Mouse (Mus musculus) hindbrain, embryonic 13.5 days (tissue): ENCODE data around the gene Nqo2. TPM values are rescaled to one million over a fixed set of nuclear protein-coding genes. Genes with fewer than 3 reads are reported as not detected.

Source experiments
- ATAC-seq: fragments of 200-750 bp; cut with Nextera tagmentation; 2 replicates; pipeline ENCODE4 v1.8.0; 2017; ENCODE audit warnings: moderate TSS enrichment; ENCODE audit not compliant: low FRiP score
- H3K27ac ChIP-seq: fragments of 300-500 bp; sonication (generic); 2 replicates; pipeline ENCODE4 v1.5.1; 2015; ENCODE audit warnings: inconsistent platforms, mild to moderate bottlenecking, moderate library complexity
- H3K27me3 ChIP-seq: fragments of 300-500 bp; sonication (generic); 2 replicates; pipeline ENCODE4 v1.6.1; 2015; ENCODE audit warnings: mild to moderate bottlenecking, inconsistent platforms
- H3K36me3 ChIP-seq: fragments of 300-500 bp; sonication (generic); 2 replicates; pipeline ENCODE4 v1.6.1; 2015; ENCODE audit warnings: mild to moderate bottlenecking, inconsistent platforms
- H3K4me1 ChIP-seq: fragments of 300-500 bp; sonication (generic); replicated peaks from 2 replicates; pipeline ENCODE4 v1.6.1; 2015; ENCODE audit warnings: inconsistent platforms
- H3K4me2 ChIP-seq: fragments of 300-500 bp; sonication (generic); 2 replicates; pipeline ENCODE4 v1.6.1; 2015; ENCODE audit warnings: inconsistent platforms, mild to moderate bottlenecking, moderate library complexity
- H3K4me3 ChIP-seq: fragments of 300-500 bp; sonication (generic); 2 replicates; pipeline ENCODE4 v1.5.1; 2015; ENCODE audit warnings: mild to moderate bottlenecking, inconsistent platforms
- H3K9ac ChIP-seq: fragments of 300-500 bp; sonication (generic); 2 replicates; pipeline ENCODE4 v1.6.1; 2015; ENCODE audit warnings: mild to moderate bottlenecking, inconsistent platforms
- H3K9me3 ChIP-seq: fragments of 300-500 bp; sonication (generic); 2 replicates; pipeline ENCODE4 v1.6.1; 2016; ENCODE audit warnings: inconsistent platforms
- WGBS: fragments of 180-500 bp; shearing (Covaris S2); methylation state at CpG from one replicate; pipeline ENCODE4 v1.1.7; 2015; 5-methylcytosine and 5-hydroxymethylcytosine counted together
- polyA plus RNA-seq: library from polyadenylated mRNA; unstranded; fragments of >200 nt; fragmentation: Nextera tagmentation; extraction: Ambion mirVana; gene quantifications from 2 replicates; pipeline ENCODE4 v1.2.1, GENCODE M21; 2015

Nqo2 gene
- polyA plus RNA-seq, 1 experiment from 2014 or later: 9.0 TPM

DNA sequence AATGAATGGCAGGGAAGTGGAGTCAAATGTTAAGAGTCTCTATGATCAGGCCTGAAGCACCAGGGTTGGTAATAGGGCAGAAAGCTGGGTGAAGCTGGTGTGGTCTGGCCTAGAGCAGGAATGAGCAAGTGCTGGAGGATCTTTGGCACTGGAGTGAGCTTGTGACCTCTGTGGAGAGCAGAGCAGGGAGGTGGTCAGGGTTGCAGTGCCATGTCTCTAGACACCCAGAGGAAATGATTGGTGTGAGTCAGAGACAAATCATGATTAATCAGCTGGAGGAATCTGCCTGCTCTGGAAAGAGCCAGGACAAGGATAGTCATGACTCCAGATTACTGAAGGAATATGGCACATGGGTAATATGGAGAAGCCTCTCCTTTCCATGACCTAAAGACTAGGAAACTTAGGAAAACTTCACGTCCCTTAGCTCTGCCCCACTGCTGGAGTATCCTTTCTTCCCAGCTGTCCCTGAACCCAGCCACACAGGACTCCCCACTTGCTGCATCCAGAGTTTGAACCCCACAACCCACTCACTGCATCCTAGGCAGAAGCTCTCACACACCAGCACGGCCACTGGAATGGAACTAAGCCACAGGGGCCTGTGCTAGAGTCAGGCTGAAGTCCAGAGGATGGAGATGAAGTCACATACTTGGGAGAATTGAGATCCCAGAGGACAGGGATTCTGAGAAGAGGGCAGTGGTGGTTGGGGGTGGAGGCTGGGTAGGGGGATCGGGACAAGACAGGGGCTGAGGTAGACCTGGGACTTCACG lies 13.0 kb upstream of the Nqo2 start:
- no peak for ATAC-seq
- no peak overlapping the region for H3K4me2 ChIP-seq

DNA sequence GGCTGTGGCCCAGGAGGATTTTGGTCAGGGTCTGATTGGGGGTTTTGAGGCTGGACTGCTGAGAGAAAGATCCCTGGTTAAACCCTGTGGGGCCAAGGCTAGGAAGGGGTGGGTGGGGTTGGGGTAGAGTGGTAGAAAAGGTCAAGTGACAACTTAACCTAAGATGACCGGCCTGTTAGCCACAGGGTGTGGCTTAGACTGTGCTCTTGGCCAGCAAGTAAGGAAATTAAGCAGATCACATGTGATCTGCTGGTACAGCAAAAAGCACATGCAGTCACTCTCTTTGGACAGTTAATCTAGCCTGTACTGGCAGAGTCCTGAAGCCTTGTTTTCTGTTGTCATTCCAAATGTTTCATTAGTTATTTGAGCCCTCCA lies 12.4 kb upstream of the Nqo2 start:
- 78% methylated on average over 1 of the region's 1 CpGs for WGBS
- Histone ChIP-seq H3K4me3 (no peak overlapping the region), H3K4me2 (no peak overlapping the region), H3K27ac (no peak overlapping the region), H3K36me3 (no peaks in the 10 kb centered on the region), H3K9me3 (no peaks in the 10 kb centered on the region), H3K27me3 (no peaks in the 10 kb centered on the region), H3K4me1 (no peaks in the 10 kb centered on the region), H3K9ac (no peak overlapping the region)
- no peak for ATAC-seq

More for the DNA sequence above, 13.0 kb upstream of the Nqo2 start:
- no peak overlapping the region for H3K27ac ChIP-seq
- H3K27me3 ChIP-seq: no peaks in the 10 kb centered on the region
- H3K4me3 ChIP-seq: no peak overlapping the region
- no peaks in the 10 kb centered on the region for H3K9me3 ChIP-seq
- no peaks in the 10 kb centered on the region for H3K36me3 ChIP-seq
- no peaks in the 10 kb centered on the region for H3K4me1 ChIP-seq
- H3K9ac ChIP-seq: no peak overlapping the region
- WGBS: 87% methylated on average over 4 of the region's 4 CpGs

- Histone ChIP-seq H3K27me3 (no peaks in the 10 kb centered on the region), H3K36me3 (no peaks in the 10 kb centered on the region), H3K27ac (no peak overlapping the region), H3K4me2 (no peak overlapping the region), H3K4me1 (no peaks in the 10 kb centered on the region), H3K9ac (no peak overlapping the region), H3K9me3 (no peaks in the 10 kb centered on the region), H3K4me3 (no peak overlapping the region)
- WGBS: 93% methylated on average over 2 of the region's 2 CpGs
- no peak for ATAC-seq
Measured at GRCm38 (mm10) chr13:33952947-33953346, 11.5 kb upstream of the Nqo2 start.

DNA sequence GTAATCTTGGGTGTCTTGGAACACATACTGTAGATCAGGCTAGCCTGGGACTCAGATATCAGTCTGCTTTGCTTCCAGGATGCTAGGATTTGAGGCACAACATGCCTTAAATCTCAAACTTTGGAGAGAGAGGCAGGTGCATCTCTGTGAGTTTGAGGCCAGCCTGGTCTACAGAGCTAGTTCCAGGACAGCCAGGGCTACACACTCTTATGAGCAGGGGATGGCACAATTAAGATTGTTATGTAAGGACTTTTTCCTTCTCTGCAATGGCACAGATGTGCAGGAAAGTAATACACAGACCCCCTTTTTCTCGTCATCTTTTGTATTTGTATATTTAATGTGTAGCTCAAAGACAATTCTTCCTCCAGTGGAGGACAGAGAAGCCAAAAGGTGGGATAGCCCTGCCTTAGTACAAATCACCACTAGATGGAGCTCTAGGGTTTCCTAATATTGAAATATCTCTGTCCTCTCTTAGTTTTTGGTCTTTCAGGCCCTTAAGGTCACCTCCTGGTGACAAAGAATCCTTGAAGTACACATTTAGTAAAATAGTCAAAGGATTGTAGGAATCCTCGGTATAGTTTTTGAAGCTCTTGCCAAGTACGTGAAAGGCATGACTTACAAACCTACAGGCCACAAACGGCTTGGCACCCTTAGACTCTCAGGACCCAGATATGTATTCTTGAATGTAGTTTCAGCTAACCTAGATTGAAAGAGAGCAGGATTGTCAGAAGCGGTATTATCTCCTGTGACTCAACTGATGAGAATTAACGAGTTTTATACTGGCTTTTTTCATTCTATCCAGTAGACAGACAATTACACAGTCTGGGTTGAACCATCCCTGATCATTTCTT lies 7.7 kb upstream of the Nqo2 start:
- H3K4me2 ChIP-seq: no peak overlapping the region
- H3K27ac ChIP-seq: no peak overlapping the region
- no peaks in the 10 kb centered on the region for H3K4me1 ChIP-seq
- ATAC-seq: peak; percentile 66; the same call in 1 of the 2 replicates
- WGBS: 41% methylated on average over 6 of the region's 6 CpGs
- no peaks in the 10 kb centered on the region for H3K27me3 ChIP-seq
- H3K9ac ChIP-seq: no peak overlapping the region
- no peaks in the 10 kb centered on the region for H3K36me3 ChIP-seq
- H3K9me3 ChIP-seq: no peaks in the 10 kb centered on the region
- H3K4me3 ChIP-seq: no peak overlapping the region

DNA sequence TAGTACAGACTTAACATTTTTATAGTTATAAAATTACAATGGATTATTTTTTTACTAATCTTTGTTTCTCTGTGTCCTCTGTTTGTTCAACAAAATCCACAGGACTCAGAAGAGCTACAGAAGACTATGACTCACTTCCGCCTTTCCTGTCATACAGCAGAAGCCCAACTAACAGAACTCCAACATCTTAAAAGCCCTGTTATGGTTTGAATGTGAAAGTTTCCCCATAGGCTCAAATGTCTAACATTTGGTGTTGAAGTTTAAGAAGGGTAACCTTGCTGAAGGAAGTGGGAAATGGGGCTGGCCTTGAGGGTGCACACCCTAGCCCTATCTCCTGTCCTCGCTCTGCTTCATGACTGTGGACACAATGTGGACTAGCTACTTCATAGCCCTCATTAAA lies 4.7 kb upstream of the Nqo2 start:
- Histone ChIP-seq H3K36me3 (no peaks in the 10 kb centered on the region), H3K27ac (no peak overlapping the region)
- WGBS: 93% methylated on average over 2 of the region's 2 CpGs

DNA sequence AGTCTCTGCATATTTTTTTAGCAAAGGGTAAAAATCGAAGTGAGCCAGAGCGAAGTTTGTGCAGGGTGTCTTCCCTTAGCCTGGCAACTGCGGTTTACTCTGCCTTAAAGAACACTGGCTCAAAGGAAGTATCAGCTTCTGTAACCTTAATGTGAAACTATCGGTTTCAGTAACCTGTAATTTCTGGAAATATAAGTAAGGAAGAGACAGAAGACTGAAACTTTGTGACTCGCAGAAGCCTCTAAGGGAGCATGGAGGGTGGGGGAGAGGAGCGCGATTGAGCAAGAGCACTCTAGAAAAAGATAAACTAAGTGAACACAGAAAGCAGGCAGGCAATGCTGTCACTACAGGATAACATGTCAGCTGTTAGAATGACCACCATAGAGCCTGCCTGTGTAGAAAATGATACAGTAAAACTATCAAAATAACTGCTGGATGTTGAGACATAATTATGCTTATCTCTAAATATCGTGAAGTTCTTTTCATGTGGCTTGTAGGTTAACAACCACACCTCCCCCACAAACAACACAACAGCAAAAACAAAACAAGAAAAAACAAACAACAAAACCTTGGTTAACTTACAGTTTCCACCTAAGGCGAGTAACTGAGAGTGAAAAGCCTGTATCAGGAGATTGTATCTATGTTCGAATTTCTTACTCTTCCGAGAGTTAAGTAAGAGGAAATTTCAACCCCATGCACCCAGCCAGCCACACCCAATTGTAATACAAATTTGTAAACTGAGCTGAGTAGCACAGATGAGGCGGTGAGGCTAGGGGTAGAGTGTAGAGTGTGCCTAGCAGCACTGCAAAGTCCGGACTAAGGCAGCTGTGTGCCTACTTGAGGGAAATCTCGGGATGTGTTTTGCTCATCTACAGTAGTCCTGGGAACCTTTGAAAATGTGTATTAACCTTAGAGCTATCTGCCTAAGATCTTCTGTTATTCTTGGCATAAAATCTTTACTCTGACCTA lies 853 bp downstream of the Nqo2 start:
- peak; percentile 30; the same call in 1 of the 2 replicates for ATAC-seq
- Histone ChIP-seq H3K9me3 (no peaks in the 10 kb centered on the region), H3K4me2 (peak overlapping the region; percentile 68), H3K27ac (peak overlapping the region; percentile 82), H3K27me3 (no peaks in the 10 kb centered on the region), H3K4me3 (peak overlapping the region; percentile 53), H3K36me3 (no peaks in the 10 kb centered on the region), H3K4me1 (peaks cover 7% of the 10 kb centered on the region; the same call in 1 of the 2 replicates), H3K9ac (peak overlapping the region; percentile 75)
- 20% methylated on average over 14 of the region's 14 CpGs for WGBS

More for the DNA sequence above, 4.7 kb upstream of the Nqo2 start:
- H3K4me2 ChIP-seq: no peak overlapping the region
- ATAC-seq: no peak
- H3K4me3 ChIP-seq: no peak overlapping the region
- no peaks in the 10 kb centered on the region for H3K4me1 ChIP-seq
- no peaks in the 10 kb centered on the region for H3K27me3 ChIP-seq
- no peak overlapping the region for H3K9ac ChIP-seq
- H3K9me3 ChIP-seq: no peaks in the 10 kb centered on the region

GRCm38 (mm10) chr13:33966025-33966412 lies 1.5 kb downstream of the Nqo2 start:
- H3K9me3 ChIP-seq: no peaks in the 10 kb centered on the region
- peaks cover 7% of the 10 kb centered on the region; the same call in 1 of the 2 replicates for H3K4me1 ChIP-seq
- ATAC-seq: no peak
- H3K27me3 ChIP-seq: no peaks in the 10 kb centered on the region
- no peaks in the 10 kb centered on the region for H3K36me3 ChIP-seq
- H3K4me2 ChIP-seq: peak overlapping the region; percentile 68; the same call in 1 of the 2 replicates
- H3K9ac ChIP-seq: no peak overlapping the region
- H3K27ac ChIP-seq: no peak overlapping the region
- H3K4me3 ChIP-seq: no peak overlapping the region
- WGBS: 73% methylated on average over 4 of the region's 4 CpGs

GRCm38 (mm10) chr13:33966574-33966973 lies 2.1 kb downstream of the Nqo2 start:
- no peak overlapping the region for H3K4me2 ChIP-seq
- H3K9me3 ChIP-seq: no peaks in the 10 kb centered on the region
- no peaks in the 10 kb centered on the region for H3K27me3 ChIP-seq
- H3K9ac ChIP-seq: no peak overlapping the region
- ATAC-seq: no peak
- no peak overlapping the region for H3K27ac ChIP-seq
- H3K4me1 ChIP-seq: peaks cover 7% of the 10 kb centered on the region; the same call in 1 of the 2 replicates
- H3K4me3 ChIP-seq: no peak overlapping the region
- H3K36me3 ChIP-seq: no peaks in the 10 kb centered on the region

DNA sequence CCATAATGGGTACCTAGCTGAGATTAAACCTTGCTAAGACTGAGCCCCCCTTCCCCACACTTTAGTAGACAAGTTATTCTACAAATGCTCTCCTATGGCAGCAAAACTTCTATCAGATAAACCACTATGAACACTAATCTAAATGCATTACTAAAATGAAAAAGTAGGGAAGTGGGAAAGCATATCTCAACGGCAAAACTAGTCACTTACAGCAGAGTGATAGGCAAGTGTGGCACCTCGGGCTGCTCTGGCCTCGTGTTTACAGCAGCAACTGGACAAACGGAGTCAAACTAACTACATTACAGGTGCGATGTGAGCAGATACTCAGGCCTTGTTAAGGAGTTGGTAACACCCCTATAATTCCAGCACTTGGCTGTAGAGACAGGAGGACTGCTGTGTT lies 25.1 kb downstream of the Nqo2 start:
- Histone ChIP-seq H3K4me1 (no peaks in the 10 kb centered on the region), H3K9me3 (no peaks in the 10 kb centered on the region), H3K4me3 (no peak overlapping the region), H3K36me3 (peaks cover 22% of the 10 kb centered on the region), H3K27ac (no peak overlapping the region), H3K4me2 (no peak overlapping the region), H3K27me3 (no peaks in the 10 kb centered on the region), H3K9ac (no peak overlapping the region)
- no peak for ATAC-seq
- 85% methylated on average over 5 of the region's 5 CpGs for WGBS

- ATAC-seq: 0 out of 2 replicates have a peak, but pooled peaks have one; percentile 21
- Histone ChIP-seq H3K27me3 (no peaks in the 10 kb centered on the region), H3K36me3 (peaks cover 13% of the 10 kb centered on the region; the same call in 1 of the 2 replicates), H3K4me3 (no peak overlapping the region), H3K9me3 (no peaks in the 10 kb centered on the region), H3K4me1 (no peaks in the 10 kb centered on the region), H3K27ac (no peak overlapping the region), H3K4me2 (no peak overlapping the region), H3K9ac (no peak overlapping the region)
- WGBS: 23% methylated on average over 1 of the region's 1 CpGs
Measured at GRCm38 (mm10) chr13:33995197-33995596, 30.7 kb downstream of the Nqo2 start.

DNA sequence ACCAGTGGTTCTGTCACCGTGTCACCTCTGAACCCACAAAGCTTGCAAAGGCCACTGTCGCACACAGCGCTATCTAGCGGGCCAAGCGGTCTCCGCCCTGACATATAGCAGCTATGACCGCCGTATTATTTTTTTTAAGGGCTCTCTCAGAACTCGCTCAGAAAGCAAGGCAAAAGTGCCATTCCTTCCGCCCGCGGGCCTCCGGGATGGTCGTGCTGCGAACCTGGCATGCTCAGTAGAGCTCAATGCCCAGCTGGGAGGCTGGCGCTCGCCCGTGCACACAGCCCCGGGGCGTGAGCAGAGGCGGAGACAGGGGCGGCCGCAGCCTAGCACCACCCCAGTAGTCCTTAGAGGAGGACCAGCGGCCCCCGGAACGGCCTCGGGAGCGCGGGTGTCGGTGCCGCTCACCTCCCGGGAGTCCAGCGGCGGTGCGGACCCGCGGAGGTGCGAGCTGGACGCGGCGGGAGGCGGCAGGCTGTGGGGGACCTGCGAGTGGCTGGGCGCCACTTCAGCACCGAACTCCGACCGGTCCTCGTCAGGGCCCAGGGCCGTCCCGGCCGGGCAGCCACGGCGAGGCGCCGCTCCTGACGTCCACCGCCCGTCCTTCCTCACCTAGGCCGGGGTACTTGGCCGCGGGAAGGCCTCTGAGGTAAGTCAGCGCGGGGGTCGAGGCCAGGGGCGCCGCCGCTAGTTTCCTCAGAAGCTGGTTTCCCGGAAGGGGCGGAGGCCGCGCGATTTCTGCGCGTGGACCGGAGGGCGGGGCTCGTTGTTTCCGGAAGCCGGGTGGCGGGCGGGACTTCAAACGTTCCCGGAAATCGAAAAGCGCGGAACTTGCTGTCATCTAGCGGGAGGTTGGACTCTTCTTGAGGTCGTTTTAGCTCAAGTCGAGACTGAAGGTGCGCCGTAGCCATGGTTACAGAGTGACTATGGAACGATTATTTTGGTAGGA lies 37.8 kb downstream of the Nqo2 start, which contains the start of the genes Ripk1 and Serpinb6a:
TSS of gene Ripk1 (plus strand) at position 306 of the 949 bp plus-strand sequence.
TSS of gene Serpinb6a (minus strand) at position 737 of the 949 bp plus-strand sequence.
- under 1% methylated on average over 63 of the region's 92 CpGs for WGBS

More for the DNA sequence above, 37.8 kb downstream of the Nqo2 start, which contains the start of the genes Ripk1 and Serpinb6a:
- Histone ChIP-seq H3K4me3 (peak within 1 kb of the TSS; percentile 93), H3K4me2 (peak within 1 kb of the TSS; percentile 77), H3K36me3 (peaks cover 4% of the 10 kb centered on the region; the same call in 1 of the 2 replicates), H3K27ac (peak within 1 kb of the TSS; percentile 93), H3K9me3 (no peaks in the 10 kb centered on the region), H3K4me1 (peaks cover 17% of the 10 kb centered on the region), H3K27me3 (no peaks in the 10 kb centered on the region), H3K9ac (peak within 1 kb of the TSS; percentile 94)
- ATAC-seq: peak; percentile 97
